22 mouse cellular contexts compared by ENCODE assay signal in the genomic region with DNA sequence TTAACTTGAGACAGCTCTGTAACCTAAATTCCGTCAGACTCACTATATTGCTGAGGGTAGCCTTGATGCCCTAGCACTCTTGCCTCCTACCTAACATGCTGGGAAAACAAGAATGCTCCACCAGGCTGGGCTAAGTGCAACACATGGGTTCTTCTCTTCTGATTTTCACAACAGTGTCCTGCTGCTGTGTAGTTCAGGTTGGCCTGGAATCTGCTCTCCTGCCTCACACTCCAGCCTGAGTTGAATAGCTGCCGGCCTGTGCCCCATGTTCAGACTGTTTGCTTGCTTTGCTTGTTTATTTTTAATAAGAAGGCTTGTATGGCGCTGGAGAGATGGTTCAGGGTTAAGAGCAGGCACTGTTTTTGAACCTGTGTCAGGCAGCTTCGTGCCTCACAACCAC. TPM values are rescaled to one million over a fixed set of nuclear protein-coding genes. Genes with fewer than 3 reads are reported as not detected.
DNase-seq lines count a peak whose midpoint lies in the region.
"Had no signal": no experiment of that assay in that cellular context is flagged by ENCODE, and none has a peak within 500 bp of the region (broad histone marks: within the 10 kb centered on the region; RNA-seq: fewer than 3 reads in every experiment).

No protein-coding gene starts in this region.

- H3K4me3 ChIP-seq in heart, embryonic 10.5 days, result no peak overlapping the region
- H3K4me3 ChIP-seq: embryonic facial prominence, embryonic 10.5 days; embryonic facial prominence, embryonic 12.5 days; forebrain, embryonic 13.5 days; forebrain, embryonic 15.5 days had no signal

- H3K27me3 ChIP-seq in heart, embryonic 10.5 days (ENCODE audit: insufficient read depth, poor library complexity, severe bottlenecking), result no peaks in the 10 kb centered on the region
- H3K27me3 ChIP-seq: CH12.LX; embryonic facial prominence, embryonic 12.5 days; forebrain, embryonic 13.5 days; forebrain, embryonic 15.5 days; Patski had no signal

- DNase-seq in embryo, embryonic 10 days (ENCODE audit: low spot score), result peak; percentile 2
- DNase-seq in embryo, embryonic 10.5 days (ENCODE audit: low spot score), result no peak
- DNase-seq in heart, embryonic 10.5 days (ENCODE audit: low spot score), result peak; percentile 55
- no peak for DNase-seq in heart, adult 9 months (ENCODE audit: low spot score in 2 of 2)
- DNase-seq in urinary bladder, adult 18-20 months (ENCODE audit: low spot score in 2 of 2), result no peak
- DNase-seq: adrenal gland, adult 8-10 months; adrenal gland, postnatal 14 days; adrenal gland, postnatal 36 days; B cell, adult 2 months; cerebellum, adult 11-12 months; cerebellum, adult 2 months; cerebellum, adult 9-10 months; cerebellum, postnatal 10 days; cerebellum, postnatal 25 days; forebrain, postnatal 0 days had no signal

- no peak overlapping the region for H3K27ac ChIP-seq in heart, embryonic 10.5 days
- H3K27ac ChIP-seq: embryonic facial prominence, embryonic 10.5 days; embryonic facial prominence, embryonic 12.5 days; forebrain, embryonic 13.5 days; forebrain, embryonic 15.5 days had no signal

- 86% methylated on average over 4 of the region's 4 CpGs for WGBS in heart, embryonic 10.5 days

- H3K36me3 ChIP-seq in heart, embryonic 10.5 days, result 0 out of 2 replicates have a peak, but pooled peaks cover 2% of the 10 kb centered on the region
- H3K36me3 ChIP-seq: forebrain, embryonic 15.5 days had no signal

- no peaks in the 10 kb centered on the region for H3K4me1 ChIP-seq in heart, embryonic 10.5 days
- H3K4me1 ChIP-seq: embryonic facial prominence, embryonic 10.5 days; embryonic facial prominence, embryonic 12.5 days; forebrain, embryonic 13.5 days; forebrain, embryonic 15.5 days had no signal

- no peaks in the 10 kb centered on the region for H3K9me3 ChIP-seq in heart, embryonic 10.5 days
- H3K9me3 ChIP-seq: embryonic facial prominence, embryonic 10.5 days; embryonic facial prominence, embryonic 12.5 days; forebrain, embryonic 13.5 days; forebrain, embryonic 15.5 days; G1E had no signal

RNA-seq across cellular contexts. Expression of gene Pnn, which starts 13.8 kb away (rescaled TPM):
- 76.5 and 89.5 TPM in 2 replicates for polyA plus RNA-seq in heart, embryonic 10.5 days (2016; fragmentation: Nextera tagmentation; extraction: Ambion mirVana)

RNA-seq across cellular contexts. Expression of gene Mia2, which starts 15.1 kb away (rescaled TPM):
- 38.0 and 50.8 TPM in 2 replicates for polyA plus RNA-seq in heart, embryonic 10.5 days (2016; fragmentation: Nextera tagmentation; extraction: Ambion mirVana)

RNA-seq across cellular contexts. Expression of gene Trappc6b, which starts 19.2 kb away (rescaled TPM):
- polyA plus RNA-seq in heart, embryonic 10.5 days (2016; fragmentation: Nextera tagmentation; extraction: Ambion mirVana), result 75.5 and 82.4 TPM in 2 replicates

Comparison
In these comparisons a context has a peak if more than half of its experiments do, and no peak if none do; other contexts are left out.
1. DNase-seq: peak in embryo, embryonic 10 days (single experiment) and heart, embryonic 10.5 days (single experiment); none in embryo, embryonic 10.5 days (single experiment), heart, adult 9 months (0 of 2) and urinary bladder, adult 18-20 months (0 of 2).